Mouse (Mus musculus) kidney, postnatal 14 days (tissue): ENCODE data around the gene Klf8.

ENCODE experiments used
- DNase-seq: peaks from one replicate; pipeline ENCODE4 v3.0.0; 2022; ENCODE audit warnings: mixed read lengths

Klf8 gene

GRCm38 (mm10) chrX:153440018-153440417, 202.8 kb downstream of the Klf8 start:
- no peak for DNase-seq
